Mouse (Mus musculus): Measurements from ENCODE around the gene Slain1. TPM values are rescaled to one million over a fixed set of nuclear protein-coding genes. Genes with fewer than 3 reads are reported as not detected.
A peak's percentile ranks its signal among the peaks of the same experiment; 100 is the strongest.
"Not testable (repeated sequence)": the region's sequence is repeated elsewhere in the genome, so short reads cannot be mapped to it uniquely, and the experiment has no call there.

The Slain1 gene
- polyA plus RNA-seq, 1 experiment from 2014 or later = 2.4 TPM

- no peaks in the 10 kb centered on the region for H3K9me3 ChIP-seq
- no peak for ATAC-seq (ENCODE audit: borderline replicate concordance, extremely low read depth, low FRiP score, low TSS enrichment)
- no peak overlapping the region for H3K27ac ChIP-seq
- no peak overlapping the region for H3K9ac ChIP-seq
- H3K27me3 ChIP-seq = no peaks in the 10 kb centered on the region
- 73% methylated on average over 23 of the region's 23 CpGs for WGBS
- no peaks in the 10 kb centered on the region for H3K36me3 ChIP-seq
- no peak overlapping the region for H3K4me2 ChIP-seq
- H3K4me1 ChIP-seq = no peaks in the 10 kb centered on the region
- no peak overlapping the region for H3K4me3 ChIP-seq
These were observed 79.1 kb downstream of the Slain1 start for GRCm38 (mm10) chr14:103728951-103729725.

- no peak overlapping the region for H3K4me3 ChIP-seq
- no peak overlapping the region for H3K27ac ChIP-seq
- H3K4me1 ChIP-seq = no peaks in the 10 kb centered on the region
- H3K9me3 ChIP-seq = no peaks in the 10 kb centered on the region
- no peak overlapping the region for H3K9ac ChIP-seq
- no peaks in the 10 kb centered on the region for H3K27me3 ChIP-seq
- ATAC-seq (ENCODE audit: borderline replicate concordance, extremely low read depth, low FRiP score, low TSS enrichment) = no peak
- no peaks in the 10 kb centered on the region for H3K36me3 ChIP-seq
- WGBS = 44% methylated on average over 11 of the region's 11 CpGs
- H3K4me2 ChIP-seq = no peak overlapping the region
These were observed 79.8 kb downstream of the Slain1 start for GRCm38 (mm10) chr14:103729760-103730367.

- Histone ChIP-seq H3K9ac (no peak overlapping the region), H3K36me3 (no peaks in the 10 kb centered on the region), H3K27me3 (no peaks in the 10 kb centered on the region), H3K4me1 (no peaks in the 10 kb centered on the region), H3K4me2 (no peak overlapping the region), H3K4me3 (no peak overlapping the region), H3K27ac (no peak overlapping the region), H3K9me3 (no peaks in the 10 kb centered on the region)
- ATAC-seq (ENCODE audit: borderline replicate concordance, extremely low read depth, low FRiP score, low TSS enrichment) = no peak
- 55% methylated on average over 1 of the region's 1 CpGs for WGBS
These were observed 82.6 kb downstream of the Slain1 start for GRCm38 (mm10) chr14:103732626-103733025.

GRCm38 (mm10) chr14:103741216-103741615, 91.2 kb downstream of the Slain1 start:
- Histone ChIP-seq H3K9me3 (no peaks in the 10 kb centered on the region), H3K27me3 (no peaks in the 10 kb centered on the region), H3K27ac (no peak overlapping the region), H3K4me2 (no peak overlapping the region), H3K4me1 (no peaks in the 10 kb centered on the region), H3K4me3 (no peak overlapping the region), H3K9ac (no peak overlapping the region), H3K36me3 (no peaks in the 10 kb centered on the region)
- ATAC-seq (ENCODE audit: borderline replicate concordance, extremely low read depth, low FRiP score, low TSS enrichment) = no peak
- 81% methylated on average over 7 of the region's 7 CpGs for WGBS

GRCm38 (mm10) chr14:103742150-103742549, 92.1 kb downstream of the Slain1 start:
- Histone ChIP-seq H3K27ac (no peak overlapping the region), H3K36me3 (no peaks in the 10 kb centered on the region), H3K9me3 (no peaks in the 10 kb centered on the region), H3K27me3 (no peaks in the 10 kb centered on the region), H3K4me3 (no peak overlapping the region), H3K4me1 (no peaks in the 10 kb centered on the region), H3K4me2 (no peak overlapping the region), H3K9ac (no peak overlapping the region)
- WGBS = 52% methylated on average over 8 of the region's 8 CpGs
- ATAC-seq (ENCODE audit: borderline replicate concordance, extremely low read depth, low FRiP score, low TSS enrichment) = no peak

GRCm38 (mm10) chr14:103747345-103747744, 97.3 kb downstream of the Slain1 start:
- Histone ChIP-seq H3K4me2 (no peak overlapping the region), H3K9ac (no peak overlapping the region), H3K36me3 (no peaks in the 10 kb centered on the region), H3K9me3 (no peaks in the 10 kb centered on the region), H3K4me1 (no peaks in the 10 kb centered on the region), H3K4me3 (no peak overlapping the region), H3K27ac (no peak overlapping the region), H3K27me3 (no peaks in the 10 kb centered on the region)
- WGBS = 39% methylated on average over 6 of the region's 6 CpGs
- ATAC-seq (ENCODE audit: borderline replicate concordance, extremely low read depth, low FRiP score, low TSS enrichment) = no peak

GRCm38 (mm10) chr14:103750638-103751037, 100.6 kb downstream of the Slain1 start:
- WGBS = 80% methylated on average over 4 of the region's 4 CpGs
- H3K9me3 ChIP-seq; H3K36me3 ChIP-seq; H3K4me1 ChIP-seq; H3K9ac ChIP-seq; ATAC-seq (ENCODE audit: borderline replicate concordance, extremely low read depth, low FRiP score, low TSS enrichment); H3K4me2 ChIP-seq; H3K27ac ChIP-seq; H3K4me3 ChIP-seq; H3K27me3 ChIP-seq: not testable (repeated sequence)

- Histone ChIP-seq H3K4me1 (peaks cover 3% of the 10 kb centered on the region; the same call in 1 of the 2 replicates), H3K9me3 (no peaks in the 10 kb centered on the region), H3K27ac (no peak overlapping the region), H3K9ac (no peak overlapping the region), H3K4me2 (no peak overlapping the region), H3K4me3 (no peak overlapping the region), H3K27me3 (no peaks in the 10 kb centered on the region), H3K36me3 (no peaks in the 10 kb centered on the region)
- no peak for ATAC-seq (ENCODE audit: borderline replicate concordance, extremely low read depth, low FRiP score, low TSS enrichment)
These were observed 101.4 kb downstream of the Slain1 start for GRCm38 (mm10) chr14:103751384-103751783.

GRCm38 (mm10) chr14:103752773-103753172, 102.7 kb downstream of the Slain1 start:
- 84% methylated on average over 7 of the region's 7 CpGs for WGBS
- H3K4me2 ChIP-seq = no peak overlapping the region
- no peaks in the 10 kb centered on the region for H3K27me3 ChIP-seq
- H3K36me3 ChIP-seq = no peaks in the 10 kb centered on the region
- no peak for ATAC-seq (ENCODE audit: borderline replicate concordance, extremely low read depth, low FRiP score, low TSS enrichment)
- H3K9ac ChIP-seq = no peak overlapping the region
- no peaks in the 10 kb centered on the region for H3K9me3 ChIP-seq
- peaks cover 3% of the 10 kb centered on the region; the same call in 1 of the 2 replicates for H3K4me1 ChIP-seq
- no peak overlapping the region for H3K4me3 ChIP-seq
- H3K27ac ChIP-seq = no peak overlapping the region

GRCm38 (mm10) chr14:103754041-103754440, 104.0 kb downstream of the Slain1 start:
- Histone ChIP-seq H3K27me3 (no peaks in the 10 kb centered on the region), H3K9me3 (no peaks in the 10 kb centered on the region), H3K9ac (no peak overlapping the region), H3K4me3 (no peak overlapping the region), H3K27ac (no peak overlapping the region), H3K4me2 (no peak overlapping the region), H3K36me3 (no peaks in the 10 kb centered on the region), H3K4me1 (peaks cover 3% of the 10 kb centered on the region; the same call in 1 of the 2 replicates)
- ATAC-seq (ENCODE audit: borderline replicate concordance, extremely low read depth, low FRiP score, low TSS enrichment) = no peak
- WGBS = 53% methylated on average over 7 of the region's 7 CpGs

- no peaks in the 10 kb centered on the region for H3K36me3 ChIP-seq
- H3K9me3 ChIP-seq = no peaks in the 10 kb centered on the region
- H3K9ac ChIP-seq = no peak overlapping the region
- no peak overlapping the region for H3K4me2 ChIP-seq
- peak; percentile 72; the same call in 1 of the 2 replicates for ATAC-seq (ENCODE audit: borderline replicate concordance, extremely low read depth, low FRiP score, low TSS enrichment)
- WGBS = 41% methylated on average over 9 of the region's 9 CpGs
- no peak overlapping the region for H3K27ac ChIP-seq
- peaks cover 3% of the 10 kb centered on the region; the same call in 1 of the 2 replicates for H3K4me1 ChIP-seq
- no peaks in the 10 kb centered on the region for H3K27me3 ChIP-seq
- no peak overlapping the region for H3K4me3 ChIP-seq
These were observed 104.4 kb downstream of the Slain1 start for GRCm38 (mm10) chr14:103754465-103754864.
